Mouse (Mus musculus) embryonic facial prominence, embryonic 15.5 days (tissue): Measurements from ENCODE around the gene Tomm40l. TPM values are rescaled to one million over a fixed set of nuclear protein-coding genes. Genes with fewer than 3 reads are reported as not detected.
A peak's percentile ranks its signal among the peaks of the same experiment; 100 is the strongest.

Experiments
- ATAC-seq: fragments of 200-750 bp; cut with Nextera tagmentation; 2 replicates; pipeline ENCODE4 v1.8.0; 2017; ENCODE audit warnings: low read depth, moderate TSS enrichment; ENCODE audit not compliant: insufficient number of reproducible peaks, low FRiP score, low TSS enrichment
- H3K27ac ChIP-seq: fragments of 300-500 bp; sonication (generic); replicated peaks from 2 replicates; pipeline ENCODE4 v1.5.1; 2015; ENCODE audit warnings: mild to moderate bottlenecking, inconsistent platforms
- H3K27me3 ChIP-seq: fragments of 300-500 bp; sonication (generic); 2 replicates; pipeline ENCODE4 v1.6.1; 2015; ENCODE audit warnings: inconsistent platforms
- H3K36me3 ChIP-seq: fragments of 300-500 bp; sonication (generic); 2 replicates; pipeline ENCODE4 v1.6.1; 2015; ENCODE audit warnings: mild to moderate bottlenecking, inconsistent platforms
- H3K4me1 ChIP-seq: fragments of 300-500 bp; sonication (generic); 2 replicates; pipeline ENCODE4 v1.6.1; 2015; ENCODE audit warnings: inconsistent platforms
- H3K4me2 ChIP-seq: fragments of 300-500 bp; sonication (generic); replicated peaks from 2 replicates; pipeline ENCODE4 v1.6.1; 2015; ENCODE audit warnings: mild to moderate bottlenecking, inconsistent platforms
- H3K4me3 ChIP-seq: fragments of 300-500 bp; sonication (generic); replicated peaks from 2 replicates; pipeline ENCODE4 v1.5.1; 2015; ENCODE audit warnings: mild to moderate bottlenecking, inconsistent platforms
- H3K9ac ChIP-seq: fragments of 300-500 bp; sonication (generic); 2 replicates; pipeline ENCODE4 v1.6.1; 2015; ENCODE audit warnings: inconsistent platforms
- H3K9me3 ChIP-seq: fragments of 300-500 bp; sonication (generic); replicated peaks from 2 replicates; pipeline ENCODE4 v1.6.1; 2016; ENCODE audit warnings: inconsistent platforms
- WGBS: fragments of 180-500 bp; shearing (Covaris S2); methylation state at CpG from one replicate; pipeline ENCODE4 v1.1.7; 2015; 5-methylcytosine and 5-hydroxymethylcytosine counted together
- polyA plus RNA-seq: library from polyadenylated mRNA; unstranded; fragments of >200 nt; fragmentation: Nextera tagmentation; extraction: Ambion mirVana; gene quantifications from 2 replicates; pipeline ENCODE4 v1.2.1, GENCODE M21; 2015

Tomm40l gene
- polyA plus RNA-seq, 1 experiment from 2014 or later: 30.0 TPM

DNA sequence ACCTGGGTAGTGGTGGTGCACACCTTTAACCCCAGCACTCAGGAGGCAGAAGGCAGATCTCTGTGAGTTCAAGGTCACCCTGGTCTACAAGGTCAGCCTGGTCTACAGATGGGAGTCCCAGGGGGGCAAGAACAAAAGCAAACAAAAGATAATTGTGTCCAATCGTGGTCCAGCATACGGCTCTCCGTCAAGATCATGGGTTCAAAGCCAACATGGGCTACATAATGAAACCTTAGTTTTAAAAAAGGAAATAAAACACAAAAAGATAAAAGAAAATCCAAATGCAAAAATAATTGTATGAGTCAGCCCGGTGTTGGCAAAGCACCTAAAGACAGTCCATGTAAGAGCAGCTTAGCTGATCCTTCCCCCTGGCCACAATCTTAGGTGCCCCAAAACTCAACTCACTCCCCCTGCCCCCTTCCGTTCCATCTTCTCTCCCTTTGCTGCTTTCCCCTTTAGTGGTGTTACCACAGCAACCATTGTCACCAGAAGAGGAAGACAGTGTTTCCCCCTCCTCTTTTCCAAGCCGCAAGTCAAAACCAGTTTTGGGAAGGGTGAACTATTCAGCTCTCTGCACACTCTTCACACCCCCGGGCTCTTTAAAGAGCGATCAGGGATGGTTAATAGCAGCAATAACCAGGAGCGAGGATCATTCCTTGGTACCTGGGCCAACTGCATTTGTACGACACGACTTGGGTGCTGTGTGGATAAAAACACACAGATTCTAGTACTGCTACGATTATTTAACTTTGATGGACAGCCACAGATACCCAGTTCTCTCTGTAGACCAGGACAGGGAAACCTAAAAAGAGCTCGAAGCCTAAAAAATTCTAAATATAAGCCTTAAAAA lies 34.2 kb downstream of the Tomm40l start:
- WGBS: 52% methylated on average over 13 of the region's 13 CpGs
- Histone ChIP-seq H3K4me2 (no peak overlapping the region), H3K27ac (0 out of 2 replicates have a peak overlapping the region, but pooled peaks have one; percentile 77)

DNA sequence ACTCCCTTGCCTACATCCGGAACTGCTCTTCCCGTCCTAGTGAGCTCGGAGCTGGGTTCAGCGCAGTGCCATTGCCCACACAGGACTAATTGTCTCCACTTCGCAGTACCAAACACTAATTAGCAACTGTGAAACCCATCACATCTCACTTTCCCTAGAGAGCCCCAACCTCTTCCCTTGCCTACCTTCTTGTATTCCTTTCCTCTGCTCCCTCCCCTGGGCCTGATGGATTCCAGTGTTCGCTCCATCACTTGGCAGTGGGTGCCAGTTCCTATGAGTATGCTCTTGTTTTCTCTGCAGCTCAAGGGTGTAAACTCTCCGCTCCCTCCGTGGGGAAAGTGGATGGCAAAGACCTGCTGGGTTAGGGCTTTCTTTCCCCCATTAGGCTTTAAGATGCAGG lies 36.7 kb downstream of the Tomm40l start:
- H3K4me3 ChIP-seq: no peak overlapping the region
- 69% methylated on average over 8 of the region's 8 CpGs for WGBS
- H3K9ac ChIP-seq: no peak overlapping the region
- ATAC-seq: no peak
- no peaks in the 10 kb centered on the region for H3K9me3 ChIP-seq
- H3K4me1 ChIP-seq: peaks cover 29% of the 10 kb centered on the region
- no peaks in the 10 kb centered on the region for H3K27me3 ChIP-seq
- no peak overlapping the region for H3K4me2 ChIP-seq
- no peak overlapping the region for H3K27ac ChIP-seq
- H3K36me3 ChIP-seq: no peaks in the 10 kb centered on the region

More for the DNA sequence above, 34.2 kb downstream of the Tomm40l start:
- Histone ChIP-seq H3K9ac (no peak overlapping the region), H3K27me3 (0 out of 2 replicates have a peak, but pooled peaks cover 3% of the 10 kb centered on the region), H3K9me3 (no peaks in the 10 kb centered on the region), H3K4me1 (peaks cover 33% of the 10 kb centered on the region), H3K4me3 (no peak overlapping the region), H3K36me3 (no peaks in the 10 kb centered on the region)
- no peak for ATAC-seq

DNA sequence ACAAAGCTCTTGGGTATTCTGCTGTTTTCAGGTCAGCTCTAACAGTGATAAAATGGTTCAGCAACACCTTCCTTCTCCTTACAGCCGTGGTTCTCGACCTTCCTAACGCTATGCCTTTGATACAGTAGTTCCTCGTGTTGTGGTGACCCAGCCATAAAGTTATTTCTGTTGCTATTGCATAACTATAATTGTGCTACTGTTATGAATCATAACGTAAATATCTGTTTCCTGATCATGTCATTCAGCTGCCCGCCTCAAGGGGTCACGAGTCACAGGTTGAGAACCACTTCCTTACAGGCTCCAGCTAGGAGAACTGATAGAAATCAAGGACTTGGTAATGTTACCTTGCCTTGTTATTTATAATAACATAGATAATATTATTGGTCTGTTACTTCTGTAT lies 38.0 kb downstream of the Tomm40l start:
- Histone ChIP-seq H3K27me3 (no peaks in the 10 kb centered on the region), H3K4me1 (peaks cover 23% of the 10 kb centered on the region), H3K9me3 (no peaks in the 10 kb centered on the region), H3K27ac (0 out of 2 replicates have a peak overlapping the region, but pooled peaks have one; percentile 4), H3K4me2 (no peak overlapping the region), H3K4me3 (no peak overlapping the region), H3K36me3 (no peaks in the 10 kb centered on the region), H3K9ac (no peak overlapping the region)
- no peak for ATAC-seq
- 65% methylated on average over 7 of the region's 7 CpGs for WGBS

- peaks cover 16% of the 10 kb centered on the region for H3K4me1 ChIP-seq
- no peak overlapping the region for H3K4me3 ChIP-seq
- ATAC-seq: no peak
- no peaks in the 10 kb centered on the region for H3K36me3 ChIP-seq
- H3K9me3 ChIP-seq: no peaks in the 10 kb centered on the region
- no peak overlapping the region for H3K9ac ChIP-seq
- H3K27ac ChIP-seq: 0 out of 2 replicates have a peak overlapping the region, but pooled peaks have one; percentile 4
- H3K4me2 ChIP-seq: no peak overlapping the region
- no peaks in the 10 kb centered on the region for H3K27me3 ChIP-seq
- 45% methylated on average over 3 of the region's 3 CpGs for WGBS
Observed at GRCm38 (mm10) chr1:171183620-171184019, 38.7 kb downstream of the Tomm40l start.

DNA sequence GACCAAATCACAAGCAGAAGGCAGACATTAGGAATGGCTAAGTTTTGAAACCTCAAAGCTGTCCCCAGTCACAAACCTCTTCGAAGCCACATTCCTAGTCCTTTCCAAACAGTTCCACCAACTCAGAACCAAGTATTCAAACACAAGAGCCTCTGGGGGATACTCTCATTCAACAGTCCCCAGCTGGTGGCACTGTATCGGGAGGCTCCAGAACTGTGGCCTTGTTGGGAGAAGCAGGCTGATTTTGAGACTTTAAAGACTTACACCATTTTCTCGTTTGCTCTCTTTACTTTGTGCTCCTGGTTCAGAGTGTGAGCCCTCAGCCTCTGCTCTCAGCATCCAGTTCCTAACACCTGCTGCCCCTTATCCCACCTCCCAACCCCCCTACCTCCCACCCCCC lies 39.3 kb downstream of the Tomm40l start:
- ATAC-seq: no peak
- Histone ChIP-seq H3K9ac (no peak overlapping the region), H3K4me2 (no peak overlapping the region), H3K27ac (no peak overlapping the region), H3K4me1 (peaks cover 13% of the 10 kb centered on the region; the same call in 1 of the 2 replicates), H3K4me3 (no peak overlapping the region), H3K9me3 (no peaks in the 10 kb centered on the region), H3K36me3 (no peaks in the 10 kb centered on the region), H3K27me3 (no peaks in the 10 kb centered on the region)
- WGBS: 84% methylated on average over 3 of the region's 3 CpGs

DNA sequence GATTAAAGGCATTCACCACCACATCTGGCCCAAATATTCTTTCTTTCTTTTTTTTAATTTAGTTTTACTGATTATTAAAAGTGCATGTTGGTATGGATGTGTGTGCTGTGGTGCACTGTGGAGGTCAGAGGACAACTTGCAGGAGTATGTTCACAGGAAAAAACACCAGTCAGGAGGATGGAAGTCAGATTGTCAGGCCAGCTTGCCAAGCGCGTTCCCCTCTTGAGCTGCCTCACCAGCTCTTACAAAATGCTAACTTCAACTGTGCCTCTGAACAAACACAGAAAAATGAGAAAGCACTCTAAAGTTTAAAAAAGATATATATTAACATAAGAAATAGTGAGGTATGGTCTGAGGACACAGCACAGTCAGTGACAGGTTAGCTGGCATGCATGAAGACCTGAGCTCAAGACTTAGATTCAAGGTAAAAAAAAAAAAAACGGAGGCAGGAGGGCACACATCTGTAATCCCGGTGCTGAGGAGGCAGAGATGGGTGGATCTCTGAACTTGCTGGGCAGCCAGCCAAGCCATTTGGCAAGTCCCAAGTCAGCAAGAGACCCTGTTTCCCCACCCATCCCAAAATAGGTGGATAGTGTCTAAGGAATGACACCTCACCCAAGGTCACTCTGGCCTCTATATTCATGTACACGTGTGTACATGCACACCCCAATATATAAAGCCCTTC lies 42.7 kb downstream of the Tomm40l start:
- Histone ChIP-seq H3K4me3 (no peak overlapping the region), H3K27me3 (no peaks in the 10 kb centered on the region), H3K4me1 (peaks cover 4% of the 10 kb centered on the region; the same call in 1 of the 2 replicates), H3K4me2 (no peak overlapping the region), H3K9me3 (no peaks in the 10 kb centered on the region), H3K36me3 (no peaks in the 10 kb centered on the region), H3K9ac (no peak overlapping the region), H3K27ac (no peak overlapping the region)
- ATAC-seq: no peak
- WGBS: 68% methylated on average over 5 of the region's 5 CpGs

GRCm38 (mm10) chr1:171172779-171173178 lies 49.5 kb downstream of the Tomm40l start:
- ATAC-seq: no peak

GRCm38 (mm10) chr1:171171138-171171537 lies 51.2 kb downstream of the Tomm40l start:
- H3K4me1 ChIP-seq: no peaks in the 10 kb centered on the region
- 50% methylated on average over 3 of the region's 3 CpGs for WGBS
- ATAC-seq: no peak
- H3K27me3 ChIP-seq: no peaks in the 10 kb centered on the region
- no peak overlapping the region for H3K27ac ChIP-seq
- no peak overlapping the region for H3K9ac ChIP-seq
- H3K4me2 ChIP-seq: no peak overlapping the region
- no peaks in the 10 kb centered on the region for H3K36me3 ChIP-seq
- H3K9me3 ChIP-seq: no peaks in the 10 kb centered on the region
- no peak overlapping the region for H3K4me3 ChIP-seq

More at GRCm38 (mm10) chr1:171172779-171173178, 49.5 kb downstream of the Tomm40l start:
- Histone ChIP-seq H3K4me1 (no peaks in the 10 kb centered on the region), H3K4me3 (no peak overlapping the region), H3K4me2 (no peak overlapping the region), H3K27me3 (no peaks in the 10 kb centered on the region), H3K36me3 (no peaks in the 10 kb centered on the region), H3K27ac (no peak overlapping the region), H3K9me3 (no peaks in the 10 kb centered on the region), H3K9ac (no peak overlapping the region)
- 93% methylated on average over 8 of the region's 8 CpGs for WGBS

DNA sequence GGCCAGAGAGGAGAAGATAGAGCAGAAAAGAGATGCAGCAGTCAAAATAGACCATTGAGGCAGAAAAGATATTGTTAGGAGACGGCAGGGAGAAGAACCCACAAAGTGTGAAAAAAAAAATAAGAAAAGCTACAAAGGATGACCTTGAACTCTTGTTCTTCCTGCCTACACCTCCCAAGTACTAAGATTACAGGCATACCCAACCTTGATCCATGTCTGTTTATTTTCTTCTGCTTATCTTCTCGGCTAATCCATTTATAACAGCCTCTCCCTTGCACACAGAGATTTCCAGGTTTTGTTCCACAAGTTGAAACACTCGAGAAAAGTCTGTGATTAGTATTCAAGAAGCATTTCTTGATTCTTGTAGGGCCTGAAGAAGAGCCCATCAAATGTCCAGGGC lies 52.4 kb downstream of the Tomm40l start:
- no peaks in the 10 kb centered on the region for H3K9me3 ChIP-seq
- no peak overlapping the region for H3K4me2 ChIP-seq
- H3K27ac ChIP-seq: no peak overlapping the region
- no peak for ATAC-seq
- H3K36me3 ChIP-seq: no peaks in the 10 kb centered on the region
- H3K27me3 ChIP-seq: no peaks in the 10 kb centered on the region
- H3K4me1 ChIP-seq: no peaks in the 10 kb centered on the region
- no peak overlapping the region for H3K9ac ChIP-seq
- H3K4me3 ChIP-seq: no peak overlapping the region
- 53% methylated on average over 3 of the region's 3 CpGs for WGBS

DNA sequence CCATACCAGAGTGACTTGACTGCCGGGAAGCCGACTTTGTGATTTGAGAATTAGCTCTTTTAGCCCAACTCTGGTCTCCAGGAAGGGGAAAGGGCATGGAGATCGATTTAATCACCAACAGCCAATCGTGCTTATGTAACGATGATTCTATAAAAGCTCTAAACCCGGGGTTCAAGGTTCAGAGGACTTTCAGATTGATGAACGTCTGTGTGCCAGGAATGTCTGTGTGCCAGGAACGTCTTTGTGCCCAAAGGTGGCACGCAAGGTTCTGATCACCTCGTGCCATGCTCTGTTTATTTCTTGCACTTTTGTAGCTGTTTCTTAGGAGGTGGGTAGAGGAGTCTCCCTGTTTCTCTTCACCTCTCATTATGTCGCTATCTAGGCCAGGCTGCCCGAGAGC lies 53.4 kb downstream of the Tomm40l start:
- no peak overlapping the region for H3K4me3 ChIP-seq
- H3K9me3 ChIP-seq: no peaks in the 10 kb centered on the region
- H3K4me2 ChIP-seq: no peak overlapping the region
- 86% methylated on average over 12 of the region's 12 CpGs for WGBS
- H3K4me1 ChIP-seq: no peaks in the 10 kb centered on the region
- no peak overlapping the region for H3K27ac ChIP-seq
- H3K9ac ChIP-seq: no peak overlapping the region
- no peak for ATAC-seq
- H3K27me3 ChIP-seq: no peaks in the 10 kb centered on the region
- no peaks in the 10 kb centered on the region for H3K36me3 ChIP-seq
